Mouse (Mus musculus): ENCODE results near the gene Sgms2.

Gene Sgms2

DNA sequence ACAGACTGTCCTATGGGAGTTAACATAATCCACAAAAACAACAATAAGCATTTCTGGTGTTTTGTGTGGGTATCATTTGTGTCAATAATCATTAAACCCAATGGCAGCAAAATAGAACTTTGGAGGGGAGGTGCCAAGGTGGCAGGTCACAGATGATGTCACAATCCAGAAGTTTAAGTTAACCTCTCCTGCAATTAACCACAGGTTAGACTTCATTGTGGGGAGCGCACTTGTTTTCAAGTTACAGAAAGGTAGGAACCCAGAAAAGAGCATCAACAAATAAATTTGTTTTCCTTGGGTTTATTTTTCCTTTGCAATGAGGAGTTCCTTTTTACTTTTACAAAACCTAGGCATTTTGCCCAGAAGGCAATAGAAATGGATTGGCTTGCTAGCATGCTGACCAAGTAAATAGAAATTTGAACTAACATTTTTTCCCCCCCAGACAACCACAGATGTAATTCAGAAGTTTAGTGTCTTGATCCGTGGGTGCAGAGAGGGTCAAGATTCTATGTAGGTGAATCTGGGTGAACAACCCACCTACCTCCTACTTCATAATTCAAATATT is at the start of gene Sgms2:
Gene Sgms2, minus strand, starts transcription at position 51 of the 565 bp plus-strand sequence.
- no peak for TF ChIP-seq GATA4 (IDR thresholded peaks at IDR 0.05; ENCODE audit: insufficient replicate concordance, low read length)

DNA sequence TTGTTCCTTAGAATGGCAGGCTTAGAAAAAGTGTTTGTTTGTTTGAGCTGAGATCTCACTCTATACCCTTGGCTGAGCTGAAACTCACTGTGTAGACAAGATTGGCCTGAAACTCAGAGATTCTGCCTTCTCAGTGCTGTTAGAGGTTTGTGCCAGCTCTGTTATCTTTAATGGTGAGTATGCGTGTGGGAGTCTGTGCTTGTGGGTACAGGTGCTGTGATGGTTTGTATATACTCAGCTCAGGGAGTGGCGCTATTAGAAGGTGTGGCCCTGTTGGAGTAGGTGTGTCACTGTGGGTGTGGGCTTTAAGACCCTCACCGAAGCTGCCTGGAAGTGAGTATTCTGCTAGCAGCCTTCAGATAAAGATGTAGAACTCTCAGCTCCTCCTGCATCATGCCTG is 34.0 kb upstream of the Sgms2 start:
- TF ChIP-seq GATA4 (IDR thresholded peaks at IDR 0.05; ENCODE audit: insufficient replicate concordance, low read length): no peak

DNA sequence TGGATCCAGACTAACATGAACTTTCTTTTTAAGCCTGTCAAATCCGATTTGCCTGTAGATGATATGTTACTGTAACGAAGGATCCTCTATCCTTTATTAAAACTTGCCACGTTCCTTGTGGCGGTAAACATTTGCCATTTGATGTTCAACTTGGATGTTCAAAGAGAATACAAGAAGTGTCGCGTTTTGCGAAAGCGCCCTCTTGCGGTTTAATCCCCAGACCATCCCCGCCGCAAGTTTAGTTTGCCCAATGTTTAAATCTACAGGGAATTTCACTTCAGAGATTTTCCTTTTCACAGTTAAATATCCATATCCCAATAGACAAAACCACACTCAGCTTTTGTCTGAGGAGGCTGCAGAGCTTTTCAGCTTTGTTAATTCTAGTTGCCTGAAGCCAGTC is 33.6 kb upstream of the Sgms2 start:
- TF ChIP-seq GATA4 (IDR thresholded peaks at IDR 0.05; ENCODE audit: insufficient replicate concordance, low read length): no peak

DNA sequence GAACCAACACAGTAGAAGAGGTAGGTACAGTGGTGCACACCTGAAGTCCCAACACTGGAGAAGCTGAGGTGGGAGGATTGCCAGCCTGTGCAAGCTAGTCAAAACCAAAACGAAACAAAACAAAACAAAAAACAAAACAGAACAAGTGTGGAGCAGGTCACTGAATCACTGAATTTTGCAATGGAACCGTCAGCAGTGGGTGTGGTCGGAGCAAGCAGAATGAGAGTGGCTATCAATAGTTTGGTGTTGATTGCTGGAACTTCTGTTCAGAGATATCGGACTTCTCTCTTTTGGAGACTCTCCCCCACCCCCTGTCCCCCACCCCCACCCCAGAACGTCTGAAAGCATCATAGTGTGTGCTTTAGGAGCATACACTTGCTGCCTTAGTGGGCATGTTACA is 33.0 kb upstream of the Sgms2 start:
- no peak for TF ChIP-seq GATA4 (IDR thresholded peaks at IDR 0.05; ENCODE audit: insufficient replicate concordance, low read length)

DNA sequence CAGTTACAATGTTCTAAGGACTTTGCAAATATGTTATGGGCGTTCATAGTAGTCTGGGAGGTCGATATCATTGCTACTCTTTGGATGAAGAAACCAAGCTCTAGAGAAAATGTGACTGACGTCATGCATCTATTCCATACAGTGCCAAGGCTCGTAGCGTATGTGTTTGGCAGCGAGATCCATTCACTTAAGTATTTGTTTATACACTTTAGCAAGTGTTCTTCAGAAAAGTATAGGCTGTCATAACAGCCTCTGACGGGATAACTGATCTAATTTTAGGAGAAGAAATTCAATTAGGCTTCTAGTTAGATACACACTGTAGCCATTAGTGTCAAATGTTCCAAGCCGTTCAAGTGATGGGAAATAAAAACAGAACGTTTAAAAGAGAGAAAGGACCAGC is 32.5 kb upstream of the Sgms2 start:
- TF ChIP-seq GATA4 (IDR thresholded peaks at IDR 0.05; ENCODE audit: insufficient replicate concordance, low read length): no peak

DNA sequence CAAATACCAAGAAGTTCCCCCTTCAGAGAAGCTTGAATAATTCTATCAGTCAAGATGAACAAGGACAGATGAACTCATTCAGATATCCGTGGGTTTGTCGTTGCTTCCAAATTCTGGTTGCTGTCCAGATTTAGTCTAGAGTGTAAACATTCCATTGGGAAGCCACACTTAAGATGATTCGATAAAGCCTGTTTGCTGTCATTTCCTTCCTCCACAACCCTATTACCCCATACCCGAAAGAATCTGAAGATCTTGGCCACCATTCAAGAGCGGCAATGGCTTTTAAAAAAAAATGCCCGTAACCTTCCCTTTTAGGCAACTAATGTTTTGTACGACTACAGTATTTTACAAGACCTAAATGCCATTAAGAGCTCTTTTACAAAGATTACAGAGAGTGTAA is 31.0 kb upstream of the Sgms2 start:
- no peak for TF ChIP-seq GATA4 (IDR thresholded peaks at IDR 0.05; ENCODE audit: insufficient replicate concordance, low read length)

DNA sequence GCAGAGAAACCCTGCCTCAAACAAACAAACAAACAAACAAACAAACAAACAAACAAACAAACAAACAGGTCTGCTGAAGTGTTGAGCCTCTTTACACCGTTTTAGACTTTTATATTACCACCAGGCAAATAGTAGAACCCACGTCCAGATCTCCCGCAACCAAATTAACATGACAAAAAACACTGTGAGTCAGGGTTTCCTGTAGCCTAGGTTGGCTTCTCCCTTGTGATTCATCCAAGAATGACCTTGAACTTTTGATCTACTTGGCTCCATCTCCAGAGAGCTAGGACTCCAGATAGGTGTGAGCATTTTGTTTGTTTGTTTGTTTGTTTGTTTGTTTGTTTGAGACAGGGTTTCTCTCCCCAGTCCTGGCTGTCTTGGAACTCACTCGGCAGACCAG is 30.0 kb upstream of the Sgms2 start:
- no peak for TF ChIP-seq GATA4 (IDR thresholded peaks at IDR 0.05; ENCODE audit: insufficient replicate concordance, low read length)

DNA sequence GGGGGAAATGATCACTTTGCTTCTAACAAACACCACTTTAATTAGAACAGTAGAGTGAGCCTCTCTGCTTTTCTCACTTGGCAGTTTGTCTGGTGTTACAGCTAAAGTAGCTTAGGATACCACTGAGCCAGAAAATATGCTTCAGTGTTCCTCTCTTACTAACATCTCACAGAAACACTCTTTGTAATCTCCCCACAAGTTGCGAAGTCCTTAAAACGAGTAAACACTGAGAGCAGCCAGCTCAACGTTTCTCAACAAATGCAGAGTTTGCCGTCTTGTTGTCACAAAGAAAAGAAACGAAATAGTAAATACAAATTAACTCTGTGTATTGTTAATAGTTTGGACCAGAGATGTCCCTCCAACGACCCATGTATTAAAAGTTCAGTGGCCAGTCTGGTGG is 26.5 kb upstream of the Sgms2 start:
- TF ChIP-seq GATA4 (IDR thresholded peaks at IDR 0.05; ENCODE audit: insufficient replicate concordance, low read length): no peak

DNA sequence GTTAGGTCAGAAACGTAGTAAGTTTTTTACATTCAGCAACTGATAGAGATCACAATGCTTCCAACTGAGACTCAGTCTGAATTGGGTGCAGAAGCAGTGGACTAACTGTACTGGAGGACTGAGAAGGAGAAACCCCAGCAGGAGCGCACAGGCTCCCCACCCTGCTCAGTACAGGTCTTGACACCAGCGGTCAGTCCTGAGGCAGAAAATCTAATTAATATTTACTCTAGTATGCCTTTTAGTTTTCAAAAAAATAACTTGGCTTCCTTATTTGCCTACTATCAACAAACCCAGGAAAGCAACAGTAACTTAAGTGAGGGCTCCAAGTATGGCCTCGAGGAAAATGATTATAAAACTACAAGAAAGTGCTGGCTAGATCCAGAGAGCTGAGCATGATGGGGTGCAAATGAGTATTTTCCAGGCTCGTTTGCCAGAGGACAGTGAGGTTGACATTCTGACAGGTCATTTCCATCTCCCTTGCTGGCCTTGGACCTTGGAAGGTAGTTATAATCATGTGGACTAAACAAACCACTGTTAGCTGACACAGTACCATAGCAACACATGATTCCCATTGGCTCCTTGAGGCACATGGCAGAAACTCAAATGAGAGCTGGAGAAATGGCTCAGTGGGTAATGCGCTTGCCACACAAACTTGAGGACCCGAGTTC is 25.3 kb upstream of the Sgms2 start:
- TF ChIP-seq GATA4 (IDR thresholded peaks at IDR 0.05; ENCODE audit: insufficient replicate concordance, low read length): no peak

DNA sequence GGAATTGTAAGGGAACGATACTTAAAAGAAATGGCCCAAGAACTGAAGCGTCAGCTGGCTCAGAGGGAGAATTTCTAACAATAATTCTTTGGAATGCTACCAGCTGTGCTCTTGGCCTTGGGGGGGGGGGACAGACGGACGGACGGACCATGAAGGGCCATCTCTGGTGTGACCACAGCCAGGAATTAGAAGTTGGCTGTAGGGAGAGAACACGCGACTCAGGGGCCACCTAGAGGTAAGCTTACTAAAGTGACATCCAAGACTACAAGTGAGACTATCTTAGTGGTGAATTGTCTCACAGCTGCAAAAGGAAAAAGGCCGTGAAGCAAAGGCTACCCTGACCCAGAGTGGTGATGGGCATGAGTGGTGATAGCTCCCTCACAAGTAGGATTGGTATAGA is 20.4 kb upstream of the Sgms2 start:
- no peak for TF ChIP-seq GATA4 (IDR thresholded peaks at IDR 0.05; ENCODE audit: insufficient replicate concordance, low read length)

DNA sequence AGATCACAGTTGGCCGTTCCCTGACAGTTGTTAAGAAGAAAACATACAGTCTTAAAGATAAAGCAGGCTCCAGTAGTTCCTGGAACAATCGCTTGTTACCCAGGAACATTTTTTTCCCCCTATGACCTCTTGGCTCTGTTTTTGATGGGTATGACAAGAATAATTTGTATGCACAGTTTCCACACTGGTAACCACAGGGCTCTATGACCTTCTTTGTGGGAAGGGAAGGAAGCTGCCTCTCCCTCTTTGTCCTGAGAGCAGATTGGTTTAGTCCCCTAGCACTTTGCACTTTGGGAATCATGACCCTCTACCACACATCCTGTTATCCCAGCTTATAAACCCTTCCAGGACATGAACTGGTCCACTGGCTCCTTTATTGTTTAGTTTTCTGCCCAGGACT is 16.8 kb upstream of the Sgms2 start:
- no peak for TF ChIP-seq GATA4 (IDR thresholded peaks at IDR 0.05; ENCODE audit: insufficient replicate concordance, low read length)

DNA sequence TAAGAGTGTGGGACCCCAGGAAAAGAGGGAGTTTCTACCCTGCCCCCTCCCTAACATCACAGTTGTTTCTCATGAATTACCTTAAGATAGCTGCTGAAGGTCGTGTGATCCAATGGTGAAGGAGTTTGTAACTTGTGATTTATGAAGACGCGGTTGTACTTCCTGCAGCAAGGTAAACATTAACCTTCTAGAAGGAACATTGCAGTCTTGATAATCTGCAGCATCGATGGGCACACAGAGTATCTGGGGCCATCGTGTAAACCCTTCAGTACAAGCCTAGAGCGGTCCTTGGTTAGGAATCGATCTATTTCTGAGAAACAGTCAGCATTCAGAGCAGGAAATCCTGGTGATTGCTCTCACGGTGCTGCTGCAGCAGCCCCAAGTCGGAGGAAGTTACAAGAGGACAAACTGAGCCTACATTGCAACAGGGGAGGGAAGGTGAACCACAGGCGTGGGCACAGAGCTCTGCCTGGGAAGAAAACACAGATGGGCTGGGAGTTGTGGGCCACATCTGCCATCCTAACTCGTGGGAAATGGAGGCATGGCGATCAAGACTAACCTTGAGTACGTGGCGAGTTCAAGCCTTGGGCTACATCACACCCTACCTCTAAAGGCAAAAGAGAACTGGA is 13.5 kb upstream of the Sgms2 start:
- TF ChIP-seq GATA4 (IDR thresholded peaks at IDR 0.05; ENCODE audit: insufficient replicate concordance, low read length): no peak

DNA sequence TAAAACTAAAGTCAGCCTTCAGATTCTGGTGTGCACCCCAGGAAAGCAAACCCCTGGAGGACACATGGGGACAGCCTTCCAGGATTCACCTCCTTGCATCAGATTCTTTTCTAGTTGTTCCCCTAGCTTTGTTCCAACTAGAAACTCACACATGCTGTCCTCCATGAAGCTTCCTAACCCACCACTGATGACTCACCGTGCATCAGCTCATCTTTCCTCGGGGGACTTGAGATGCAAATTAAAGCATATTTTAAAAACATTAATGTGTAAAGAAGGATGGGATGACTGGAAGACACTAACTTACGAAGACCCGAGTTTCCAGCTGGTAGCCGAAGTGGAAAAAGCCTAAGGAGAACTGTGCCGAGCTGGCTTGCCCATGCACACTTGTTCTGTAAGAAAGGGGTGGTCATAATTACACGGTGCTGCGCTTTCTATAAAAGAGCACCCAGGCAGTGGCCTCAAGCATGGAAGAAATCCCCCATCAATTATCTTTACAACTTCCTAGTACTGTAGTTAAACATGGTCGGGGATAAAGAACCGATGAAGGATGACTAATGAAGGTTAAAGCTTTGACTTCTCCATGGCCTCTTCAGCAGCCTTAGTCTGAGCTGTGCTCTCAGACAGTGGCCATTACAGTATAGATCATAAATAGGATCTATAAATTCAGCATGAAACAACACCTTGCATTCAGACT is 10.6 kb upstream of the Sgms2 start:
- no peak for TF ChIP-seq GATA4 (IDR thresholded peaks at IDR 0.05; ENCODE audit: insufficient replicate concordance, low read length)

DNA sequence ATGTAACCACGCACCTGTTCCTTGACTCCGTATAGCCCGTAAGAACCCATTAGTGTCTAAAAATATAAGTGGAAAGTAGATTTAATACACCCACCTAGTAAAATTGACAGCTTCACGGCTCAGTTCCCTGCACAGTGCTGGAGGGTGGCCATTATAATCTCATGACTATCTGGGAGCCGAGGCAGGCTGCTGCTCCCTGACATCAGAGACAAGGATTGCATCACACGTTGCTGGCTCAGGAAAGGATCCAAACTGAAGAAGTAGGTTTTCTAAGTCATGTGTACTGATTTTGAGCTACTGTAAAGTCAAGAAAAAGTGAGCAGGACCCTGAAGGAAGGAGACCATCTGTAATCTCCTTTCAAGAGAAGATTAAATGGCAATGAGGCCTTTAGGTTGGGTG is 8.4 kb upstream of the Sgms2 start:
- no peak for TF ChIP-seq GATA4 (IDR thresholded peaks at IDR 0.05; ENCODE audit: insufficient replicate concordance, low read length)

DNA sequence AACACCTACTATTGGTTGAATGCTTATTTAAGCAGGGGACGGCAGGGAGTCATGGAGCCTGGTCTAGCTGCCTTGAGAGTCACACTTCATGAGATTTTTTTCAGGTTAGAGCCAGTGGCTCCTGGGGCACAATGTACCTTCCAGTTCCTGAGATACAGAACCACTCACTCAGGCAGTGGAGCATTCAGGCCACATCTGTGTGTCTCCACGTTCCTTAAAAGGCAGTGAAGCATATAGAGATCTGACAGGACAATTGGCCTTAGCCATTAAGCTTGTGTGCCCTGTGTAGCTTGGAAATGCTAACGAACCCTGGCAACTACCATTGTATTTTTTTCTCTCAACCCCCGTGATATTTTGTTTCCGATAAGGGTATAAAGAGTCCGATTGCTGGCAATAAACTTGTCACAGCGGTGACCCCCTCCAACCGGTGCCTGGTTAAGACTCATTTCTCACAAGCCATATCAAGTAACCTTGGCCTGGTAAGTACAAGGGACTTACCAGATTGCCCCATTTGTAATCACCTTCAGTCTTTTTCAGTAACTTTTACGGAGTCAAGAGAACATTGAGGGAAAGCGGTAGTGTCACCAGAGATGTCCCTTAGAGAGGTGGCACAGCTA is 5.4 kb upstream of the Sgms2 start:
- TF ChIP-seq GATA4 (IDR thresholded peaks at IDR 0.05; ENCODE audit: insufficient replicate concordance, low read length): no peak

DNA sequence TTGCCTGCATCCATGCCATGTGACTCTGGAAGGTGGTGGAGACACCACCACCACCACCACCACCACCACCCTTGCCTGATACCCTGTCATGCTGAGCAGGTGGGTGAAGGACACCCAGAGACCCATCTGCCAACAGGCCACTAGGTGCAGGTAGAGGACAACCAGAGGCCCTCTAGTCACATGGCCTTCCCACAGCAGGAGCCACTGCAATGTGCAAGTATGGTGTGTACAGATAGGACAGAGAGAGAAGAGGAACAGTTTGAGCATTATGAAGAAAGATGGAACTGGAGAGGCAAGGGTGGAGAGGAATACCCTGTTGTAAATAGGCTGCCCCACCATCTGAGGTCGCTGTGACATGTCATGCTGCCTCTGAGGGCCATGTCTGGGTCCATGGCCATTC is 3.9 kb upstream of the Sgms2 start:
- no peak for TF ChIP-seq GATA4 (IDR thresholded peaks at IDR 0.05; ENCODE audit: insufficient replicate concordance, low read length)

Data from liver, adult (tissue).